Mouse (Mus musculus): ENCODE results near the gene Bex4. TPM values are rescaled to one million over a fixed set of nuclear protein-coding genes. Genes with fewer than 3 reads are reported as not detected.
"Not testable (repeated sequence)": the region's sequence is repeated elsewhere in the genome, so short reads cannot be mapped to it uniquely, and the experiment has no call there.

Gene Bex4
- polyA plus RNA-seq, 1 experiment = 0.96 TPM

GRCm38 (mm10) chrX:136115015-136115414 lies 23.8 kb upstream of the Bex4 start:
- no peak for TF ChIP-seq CTCF (IDR thresholded peaks at IDR 0.05; ENCODE audit: extremely low read depth, insufficient read depth, insufficient read length, insufficient replicate concordance)
- TF ChIP-seq POLR2A (IDR thresholded peaks at IDR 0.05; ENCODE audit: low read depth, low read length) = no peak
- Histone ChIP-seq H3K4me3 (ENCODE audit: extremely low read depth, insufficient read depth, insufficient read length) (no peak overlapping the region), H3K36me3 (ENCODE audit: control insufficient read depth, insufficient read depth, low read length) (no peaks in the 10 kb centered on the region), H3K27me3 (ENCODE audit: control insufficient read depth, insufficient read depth, low read length) (no peaks in the 10 kb centered on the region; the same call in 1 of the 2 replicates), H3K27ac (ENCODE audit: insufficient read depth, low read length) (no peak overlapping the region), H3K4me1 (ENCODE audit: control insufficient read depth, insufficient read depth, insufficient read length) (no peaks in the 10 kb centered on the region)
- 17% methylated on average over 4 of the region's 4 CpGs for WGBS
- no peak for DNase-seq (ENCODE audit: low read depth in 1 of 2, low spot score in 2 of 2)

- TF ChIP-seq CTCF (IDR thresholded peaks at IDR 0.05; ENCODE audit: extremely low read depth, insufficient read depth, insufficient read length, insufficient replicate concordance) = no peak
- no peak for TF ChIP-seq POLR2A (IDR thresholded peaks at IDR 0.05; ENCODE audit: low read depth, low read length)
- 29% methylated on average over 23 of the region's 23 CpGs for WGBS
- Histone ChIP-seq H3K27ac (ENCODE audit: insufficient read depth, low read length) (no peak overlapping the region), H3K4me1 (ENCODE audit: control insufficient read depth, insufficient read depth, insufficient read length) (no peaks in the 10 kb centered on the region), H3K36me3 (ENCODE audit: control insufficient read depth, insufficient read depth, low read length) (no peaks in the 10 kb centered on the region), H3K4me3 (ENCODE audit: extremely low read depth, insufficient read depth, insufficient read length) (no peak overlapping the region), H3K27me3 (ENCODE audit: control insufficient read depth, insufficient read depth, low read length) (no peaks in the 10 kb centered on the region; the same call in 1 of the 2 replicates)
- no peak for DNase-seq (ENCODE audit: low read depth in 1 of 2, low spot score in 2 of 2)
Measured at GRCm38 (mm10) chrX:136115419-136115961, 23.3 kb upstream of the Bex4 start.

GRCm38 (mm10) chrX:136127038-136127743 lies 11.6 kb upstream of the Bex4 start:
- TF ChIP-seq CTCF (IDR thresholded peaks at IDR 0.05; ENCODE audit: extremely low read depth, insufficient read depth, insufficient read length, insufficient replicate concordance) = no peak
- DNase-seq (ENCODE audit: low read depth in 1 of 2, low spot score in 2 of 2) = no peak
- Histone ChIP-seq H3K27me3 (ENCODE audit: control insufficient read depth, insufficient read depth, low read length) (no peaks in the 10 kb centered on the region), H3K36me3 (ENCODE audit: control insufficient read depth, insufficient read depth, low read length) (no peaks in the 10 kb centered on the region), H3K27ac (ENCODE audit: insufficient read depth, low read length) (no peak overlapping the region), H3K4me3 (ENCODE audit: extremely low read depth, insufficient read depth, insufficient read length) (no peak overlapping the region), H3K4me1 (ENCODE audit: control insufficient read depth, insufficient read depth, insufficient read length) (no peaks in the 10 kb centered on the region)
- 37% methylated on average over 8 of the region's 8 CpGs for WGBS

- TF ChIP-seq POLR2A (IDR thresholded peaks at IDR 0.05; ENCODE audit: low read depth, low read length) (no peak), CTCF (IDR thresholded peaks at IDR 0.05; ENCODE audit: extremely low read depth, insufficient read depth, insufficient read length, insufficient replicate concordance) (no peak)
- Histone ChIP-seq H3K36me3 (ENCODE audit: control insufficient read depth, insufficient read depth, low read length) (no peaks in the 10 kb centered on the region), H3K27ac (ENCODE audit: insufficient read depth, low read length) (no peak overlapping the region), H3K27me3 (ENCODE audit: control insufficient read depth, insufficient read depth, low read length) (no peaks in the 10 kb centered on the region), H3K4me3 (ENCODE audit: extremely low read depth, insufficient read depth, insufficient read length) (no peak overlapping the region), H3K4me1 (ENCODE audit: control insufficient read depth, insufficient read depth, insufficient read length) (no peaks in the 10 kb centered on the region)
- 25% methylated on average over 5 of the region's 5 CpGs for WGBS
- peak in 1 of 2 experiments; percentile 4 for DNase-seq (ENCODE audit: low read depth in 1 of 2, low spot score in 2 of 2)
Measured at GRCm38 (mm10) chrX:136127744-136128064, 11.1 kb upstream of the Bex4 start.

GRCm38 (mm10) chrX:136135559-136135958 lies 3.2 kb upstream of the Bex4 start:
- Histone ChIP-seq H3K27ac (ENCODE audit: insufficient read depth, low read length) (no peak overlapping the region), H3K36me3 (ENCODE audit: control insufficient read depth, insufficient read depth, low read length) (no peaks in the 10 kb centered on the region)
- 76% methylated on average over 4 of the region's 4 CpGs for WGBS

GRCm38 (mm10) chrX:136139640-136140004 lies 826 bp downstream of the Bex4 start:
- H3K36me3 ChIP-seq (ENCODE audit: control insufficient read depth, insufficient read depth, low read length); H3K4me3 ChIP-seq (ENCODE audit: extremely low read depth, insufficient read depth, insufficient read length); H3K4me1 ChIP-seq (ENCODE audit: control insufficient read depth, insufficient read depth, insufficient read length); H3K27me3 ChIP-seq (ENCODE audit: control insufficient read depth, insufficient read depth, low read length); H3K27ac ChIP-seq (ENCODE audit: insufficient read depth, low read length); DNase-seq (ENCODE audit: low read depth in 1 of 2, low spot score in 2 of 2): not testable (repeated sequence)
- WGBS = 57% methylated on average over 5 of the region's 5 CpGs

More at GRCm38 (mm10) chrX:136135559-136135958, 3.2 kb upstream of the Bex4 start:
- H3K4me1 ChIP-seq (ENCODE audit: control insufficient read depth, insufficient read depth, insufficient read length) = no peaks in the 10 kb centered on the region
- DNase-seq (ENCODE audit: low read depth in 1 of 2, low spot score in 2 of 2) = no peak
- no peak overlapping the region for H3K4me3 ChIP-seq (ENCODE audit: extremely low read depth, insufficient read depth, insufficient read length)
- H3K27me3 ChIP-seq (ENCODE audit: control insufficient read depth, insufficient read depth, low read length) = no peaks in the 10 kb centered on the region
- TF ChIP-seq POLR2A (IDR thresholded peaks at IDR 0.05; ENCODE audit: low read depth, low read length) (no peak), CTCF (IDR thresholded peaks at IDR 0.05; ENCODE audit: extremely low read depth, insufficient read depth, insufficient read length, insufficient replicate concordance) (no peak)

- H3K27ac ChIP-seq (ENCODE audit: insufficient read depth, low read length) = no peak overlapping the region
- H3K27me3 ChIP-seq (ENCODE audit: control insufficient read depth, insufficient read depth, low read length) = no peaks in the 10 kb centered on the region
- no peak overlapping the region for H3K4me3 ChIP-seq (ENCODE audit: extremely low read depth, insufficient read depth, insufficient read length)
- no peaks in the 10 kb centered on the region for H3K4me1 ChIP-seq (ENCODE audit: control insufficient read depth, insufficient read depth, insufficient read length)
- no peaks in the 10 kb centered on the region for H3K36me3 ChIP-seq (ENCODE audit: control insufficient read depth, insufficient read depth, low read length)
- 76% methylated on average over 5 of the region's 5 CpGs for WGBS
- DNase-seq (ENCODE audit: low read depth in 1 of 2, low spot score in 2 of 2) = no peak
- TF ChIP-seq CTCF (IDR thresholded peaks at IDR 0.05; ENCODE audit: extremely low read depth, insufficient read depth, insufficient read length, insufficient replicate concordance) = no peak
- no peak for TF ChIP-seq POLR2A (IDR thresholded peaks at IDR 0.05; ENCODE audit: low read depth, low read length)
Measured at GRCm38 (mm10) chrX:136141385-136141784, 2.6 kb downstream of the Bex4 start.
